Mouse (Mus musculus) ovary, adult 18-20 months (tissue): ENCODE data around the gene Zfp346.
"Not testable (repeated sequence)": the region's sequence is repeated elsewhere in the genome, so short reads cannot be mapped to it uniquely, and the experiment has no call there.

ENCODE experiments used
- DNase-seq: peaks from one replicate; pipeline ENCODE4 v3.0.0; 2022; ENCODE audit warnings: low spot score, mixed read lengths

The Zfp346 gene

GRCm38 (mm10) chr13:55105045-55105952 lies at the start of gene Zfp346:
Zfp346 (plus strand) TSS chr13:55105311.
- DNase-seq = peak; percentile 94

- no peak for DNase-seq
These were observed 47.1 kb upstream of the Zfp346 start for GRCm38 (mm10) chr13:55058042-55058441.

- DNase-seq = no peak
These were observed 41.8 kb upstream of the Zfp346 start for GRCm38 (mm10) chr13:55063276-55063675.

- no peak for DNase-seq
These were observed 35.4 kb upstream of the Zfp346 start for GRCm38 (mm10) chr13:55069719-55070118.

- DNase-seq = no peak
These were observed 33.8 kb upstream of the Zfp346 start for GRCm38 (mm10) chr13:55071322-55071721.

GRCm38 (mm10) chr13:55075597-55075996 lies 29.5 kb upstream of the Zfp346 start:
- DNase-seq = no peak

- no peak for DNase-seq
These were observed 12.5 kb upstream of the Zfp346 start for GRCm38 (mm10) chr13:55092588-55092987.

- not testable (repeated sequence) for DNase-seq
These were observed 7.3 kb upstream of the Zfp346 start for GRCm38 (mm10) chr13:55097841-55098240.

GRCm38 (mm10) chr13:55099066-55099725 lies 5.9 kb upstream of the Zfp346 start:
- no peak for DNase-seq

- DNase-seq = peak; percentile 79
These were observed 5.2 kb upstream of the Zfp346 start, which contains the start of gene Uimc1 for GRCm38 (mm10) chr13:55099726-55100478. Uimc1 (minus strand) TSS chr13:55100300.

- no peak for DNase-seq
These were observed 3.5 kb upstream of the Zfp346 start for GRCm38 (mm10) chr13:55101627-55102026.

- no peak for DNase-seq
These were observed 2.7 kb upstream of the Zfp346 start for GRCm38 (mm10) chr13:55102366-55102765.

- DNase-seq = no peak
These were observed 1.8 kb upstream of the Zfp346 start for GRCm38 (mm10) chr13:55103351-55103750.

GRCm38 (mm10) chr13:55105953-55106691 lies 1.0 kb downstream of the Zfp346 start:
- peak; percentile 55 for DNase-seq

- no peak for DNase-seq
These were observed 2.0 kb downstream of the Zfp346 start for GRCm38 (mm10) chr13:55107116-55107515.

GRCm38 (mm10) chr13:55107694-55108093 lies 2.6 kb downstream of the Zfp346 start:
- peak; percentile 33 for DNase-seq

- no peak for DNase-seq
These were observed 9.3 kb downstream of the Zfp346 start for GRCm38 (mm10) chr13:55114375-55114774.

GRCm38 (mm10) chr13:55124903-55125302 lies 19.8 kb downstream of the Zfp346 start:
- no peak for DNase-seq

- DNase-seq = no peak
These were observed 28.3 kb downstream of the Zfp346 start, which contains the start of gene Gm17617 for GRCm38 (mm10) chr13:55133448-55133847. Gm17617 (minus strand) TSS chr13:55133548.

- DNase-seq = no peak
These were observed 30.3 kb downstream of the Zfp346 start for GRCm38 (mm10) chr13:55135382-55135781.

- DNase-seq = no peak
These were observed 35.2 kb downstream of the Zfp346 start for GRCm38 (mm10) chr13:55140271-55140670.
